In genomic region chr5:21483275-21483674, GRCm38 (mm10) we compare ENCODE assay signal across 28 mouse cellular contexts. TPM values are rescaled to one million over a fixed set of nuclear protein-coding genes. Genes with fewer than 3 reads are reported as not detected.
DNase-seq lines count a peak whose midpoint lies in the region; ATAC-seq and TF ChIP-seq lines count a peak whose summit lies in the region.
"Had no signal": no experiment of that assay in that cellular context is flagged by ENCODE, and none has a peak within 500 bp of the region (broad histone marks: within the 10 kb centered on the region; RNA-seq: fewer than 3 reads in every experiment).

No protein-coding gene starts in this region.

- ATAC-seq in hindbrain, embryonic 13.5 days (ENCODE audit: low FRiP score), result no peak
- no peak for ATAC-seq in hindbrain, embryonic 12.5 days (ENCODE audit: low FRiP score)
- ATAC-seq in lung, embryonic 14.5 days (ENCODE audit: insufficient read depth), result no peak
- ATAC-seq in embryonic facial prominence, embryonic 13.5 days (ENCODE audit: insufficient number of reproducible peaks, insufficient read depth, low FRiP score, low TSS enrichment, low read depth), result no peak
- ATAC-seq in limb, embryonic 13.5 days (ENCODE audit: low FRiP score, low read depth), result no peak
- ATAC-seq: CD4-positive, CD25-positive, alpha-beta regulatory T cell, adult 4 months; forebrain, embryonic 15.5 days; hindbrain, postnatal 0 days; inflammation-experienced regulatory T-cells, adult 6 months had no signal

- WGBS in hindbrain, embryonic 13.5 days, result 86% methylated on average over 8 of the region's 8 CpGs
- 76% methylated on average over 8 of the region's 8 CpGs for WGBS in hindbrain, embryonic 12.5 days
- 68% methylated on average over 8 of the region's 8 CpGs for WGBS in lung, embryonic 14.5 days
- WGBS in embryonic facial prominence, embryonic 13.5 days, result 24% methylated on average over 8 of the region's 8 CpGs
- WGBS in limb, embryonic 13.5 days, result 23% methylated on average over 8 of the region's 8 CpGs

- no peak overlapping the region for H3K9ac ChIP-seq in hindbrain, embryonic 13.5 days
- no peak overlapping the region for H3K9ac ChIP-seq in hindbrain, embryonic 12.5 days
- H3K9ac ChIP-seq in lung, embryonic 14.5 days, result no peak overlapping the region
- 0 out of 2 replicates have a peak overlapping the region, but pooled peaks have one; percentile 6 for H3K9ac ChIP-seq in embryonic facial prominence, embryonic 13.5 days
- no peak overlapping the region for H3K9ac ChIP-seq in limb, embryonic 13.5 days
- H3K9ac ChIP-seq: embryonic facial prominence, embryonic 12.5 days; forebrain, embryonic 12.5 days; forebrain, embryonic 15.5 days; hindbrain, embryonic 14.5 days had no signal

- no peaks in the 10 kb centered on the region for H3K27me3 ChIP-seq in hindbrain, embryonic 13.5 days
- H3K27me3 ChIP-seq in hindbrain, embryonic 12.5 days, result no peaks in the 10 kb centered on the region
- no peaks in the 10 kb centered on the region for H3K27me3 ChIP-seq in lung, embryonic 14.5 days (ENCODE audit: insufficient read depth, low read length)
- H3K27me3 ChIP-seq in embryonic facial prominence, embryonic 13.5 days, result no peaks in the 10 kb centered on the region
- H3K27me3 ChIP-seq in limb, embryonic 13.5 days, result no peaks in the 10 kb centered on the region
- H3K27me3 ChIP-seq: embryonic facial prominence, embryonic 12.5 days; forebrain, embryonic 12.5 days; forebrain, embryonic 15.5 days; heart, embryonic 13.5 days had no signal

- H3K27ac ChIP-seq in hindbrain, embryonic 13.5 days, result peak overlapping the region; percentile 4; the same call in 1 of the 2 replicates
- H3K27ac ChIP-seq in hindbrain, embryonic 12.5 days, result no peak overlapping the region
- peak overlapping the region; percentile 10; the same call in 1 of the 2 replicates for H3K27ac ChIP-seq in lung, embryonic 14.5 days (ENCODE audit: low read depth)
- peak overlapping the region; percentile 48 for H3K27ac ChIP-seq in embryonic facial prominence, embryonic 13.5 days
- peak overlapping the region; percentile 33; the same call in 1 of the 2 replicates for H3K27ac ChIP-seq in limb, embryonic 13.5 days
- H3K27ac ChIP-seq: embryonic facial prominence, embryonic 12.5 days; forebrain, embryonic 12.5 days; forebrain, embryonic 15.5 days; heart, adult 2 months; heart, embryonic 10.5 days; hindbrain, embryonic 14.5 days; hindbrain, postnatal 0 days had no signal

- H3K4me2 ChIP-seq in hindbrain, embryonic 13.5 days, result no peak overlapping the region
- H3K4me2 ChIP-seq in hindbrain, embryonic 12.5 days (replicated peaks), result no peak overlapping the region
- H3K4me2 ChIP-seq in lung, embryonic 14.5 days, result no peak overlapping the region
- no peak overlapping the region for H3K4me2 ChIP-seq in embryonic facial prominence, embryonic 13.5 days
- H3K4me2 ChIP-seq in limb, embryonic 13.5 days (replicated peaks), result peak overlapping the region; percentile 9; the same call in 1 of the 2 replicates
- H3K4me2 ChIP-seq: embryonic facial prominence, embryonic 12.5 days; forebrain, embryonic 12.5 days; forebrain, embryonic 15.5 days; heart, embryonic 13.5 days; hindbrain, embryonic 14.5 days had no signal

- no peak for TF ChIP-seq CTCF in lung, embryonic 14.5 days (IDR thresholded peaks at IDR 0.05; ENCODE audit: low read depth)

- H3K4me3 ChIP-seq in hindbrain, embryonic 13.5 days, result no peak overlapping the region
- H3K4me3 ChIP-seq in hindbrain, embryonic 12.5 days, result no peak overlapping the region
- no peak overlapping the region for H3K4me3 ChIP-seq in lung, embryonic 14.5 days (ENCODE audit: low read depth, low read length)
- H3K4me3 ChIP-seq in embryonic facial prominence, embryonic 13.5 days, result no peak overlapping the region
- H3K4me3 ChIP-seq in limb, embryonic 13.5 days, result no peak overlapping the region
- H3K4me3 ChIP-seq: embryonic facial prominence, embryonic 12.5 days; erythroblast, embryonic 14.5 days; forebrain, embryonic 12.5 days; forebrain, embryonic 15.5 days; heart, adult 2 months; heart, embryonic 10.5 days; heart, embryonic 13.5 days had no signal

- no peaks in the 10 kb centered on the region for H3K9me3 ChIP-seq in hindbrain, embryonic 13.5 days
- H3K9me3 ChIP-seq in hindbrain, embryonic 12.5 days (replicated peaks), result no peaks in the 10 kb centered on the region; the same call in 1 of the 2 replicates
- H3K9me3 ChIP-seq in lung, embryonic 14.5 days (ENCODE audit: low read depth, low read length), result no peaks in the 10 kb centered on the region
- no peaks in the 10 kb centered on the region for H3K9me3 ChIP-seq in embryonic facial prominence, embryonic 13.5 days
- H3K9me3 ChIP-seq in limb, embryonic 13.5 days, result no peaks in the 10 kb centered on the region
- H3K9me3 ChIP-seq: embryonic facial prominence, embryonic 12.5 days; forebrain, embryonic 12.5 days; forebrain, embryonic 15.5 days; heart, embryonic 10.5 days; heart, embryonic 13.5 days had no signal

- DNase-seq in lung, embryonic 14.5 days, result no peak
- DNase-seq in lung, postnatal 14 days, result no peak
- no peak for DNase-seq in cerebellum, adult 11 months
- DNase-seq: adrenal gland, adult 2 months; adrenal gland, postnatal 14 days; cerebellum, adult 11-12 months; cerebellum, adult 8-10 months; cerebellum, postnatal 10 days; cerebellum, postnatal 36 days; embryo, embryonic 11 days; gastrocnemius, postnatal 25 days; heart, adult 2 months; heart, postnatal 14 days had no signal

- H3K4me1 ChIP-seq in hindbrain, embryonic 13.5 days (replicated peaks), result no peaks in the 10 kb centered on the region
- peaks cover 4% of the 10 kb centered on the region; the same call in 1 of the 2 replicates for H3K4me1 ChIP-seq in hindbrain, embryonic 12.5 days
- no peaks in the 10 kb centered on the region for H3K4me1 ChIP-seq in lung, embryonic 14.5 days (ENCODE audit: insufficient read depth)
- peaks cover 52% of the 10 kb centered on the region for H3K4me1 ChIP-seq in embryonic facial prominence, embryonic 13.5 days
- peaks cover 56% of the 10 kb centered on the region for H3K4me1 ChIP-seq in limb, embryonic 13.5 days
- H3K4me1 ChIP-seq: forebrain, embryonic 15.5 days had no signal

- 0 out of 2 replicates have a peak, but pooled peaks cover 4% of the 10 kb centered on the region for H3K36me3 ChIP-seq in hindbrain, embryonic 13.5 days
- no peaks in the 10 kb centered on the region for H3K36me3 ChIP-seq in hindbrain, embryonic 12.5 days
- 0 out of 2 replicates have a peak, but pooled peaks cover 3% of the 10 kb centered on the region for H3K36me3 ChIP-seq in lung, embryonic 14.5 days (ENCODE audit: insufficient read depth)
- H3K36me3 ChIP-seq in embryonic facial prominence, embryonic 13.5 days, result 0 out of 2 replicates have a peak, but pooled peaks cover 3% of the 10 kb centered on the region
- H3K36me3 ChIP-seq in limb, embryonic 13.5 days, result no peaks in the 10 kb centered on the region
- H3K36me3 ChIP-seq: embryonic facial prominence, embryonic 12.5 days; forebrain, embryonic 12.5 days; forebrain, embryonic 15.5 days; heart, embryonic 10.5 days had no signal

RNA-seq across cellular contexts. Expression of gene Fam185a, which starts 58.5 kb away (rescaled TPM):
- 6.1 and 6.2 TPM in 2 replicates for polyA plus RNA-seq in hindbrain, embryonic 13.5 days (2015; fragmentation: Nextera tagmentation; extraction: Ambion mirVana)
- polyA plus RNA-seq in hindbrain, embryonic 12.5 days (2016; fragmentation: Nextera tagmentation; extraction: Ambion mirVana), result 5.4 and 5.7 TPM in 2 replicates
- 5.7 and 5.9 TPM in 2 replicates for polyA plus RNA-seq in lung, embryonic 14.5 days (2014; fragmentation: Nextera tagmentation; extraction: Ambion mirVana)
- polyA plus RNA-seq in embryonic facial prominence, embryonic 13.5 days (2015; fragmentation: Nextera tagmentation; extraction: Ambion mirVana), result 5.1 and 5.3 TPM in 2 replicates
- polyA plus RNA-seq in limb, embryonic 13.5 days (2015; fragmentation: Nextera tagmentation; extraction: Ambion mirVana), result 5.0 and 5.1 TPM in 2 replicates
- polyA plus RNA-seq: erythroblast, embryonic 14.5 days had no signal

RNA-seq across cellular contexts. Expression of gene Ccdc146, which starts 58.8 kb away (rescaled TPM):
- 0.76 and 1.7 TPM in 2 replicates for polyA plus RNA-seq in hindbrain, embryonic 13.5 days (2015; fragmentation: Nextera tagmentation; extraction: Ambion mirVana)
- 1.7 and 2.1 TPM in 2 replicates for polyA plus RNA-seq in hindbrain, embryonic 12.5 days (2016; fragmentation: Nextera tagmentation; extraction: Ambion mirVana)
- 0.09 and 0.18 TPM in 2 replicates for polyA plus RNA-seq in lung, embryonic 14.5 days (2014; fragmentation: Nextera tagmentation; extraction: Ambion mirVana)
- not detected in 2 replicates for polyA plus RNA-seq in embryonic facial prominence, embryonic 13.5 days (2015; fragmentation: Nextera tagmentation; extraction: Ambion mirVana)
- 0.10 TPM in 1 of 2 replicates, not detected in the other for polyA plus RNA-seq in limb, embryonic 13.5 days (2015; fragmentation: Nextera tagmentation; extraction: Ambion mirVana)
- polyA plus RNA-seq: C2C12; embryonic facial prominence, embryonic 12.5 days; erythroblast, embryonic 14.5 days had no signal
